8 mouse cellular contexts compared by ENCODE assay signal in genomic region chr2:181680716-181681117, GRCm38 (mm10). TPM values are rescaled to one million over a fixed set of nuclear protein-coding genes. Genes with fewer than 3 reads are reported as not detected.
DNase-seq lines count a peak whose midpoint lies in the region; ATAC-seq and TF ChIP-seq lines count a peak whose summit lies in the region.

No protein-coding gene starts in this region.

- no peaks in the 10 kb centered on the region for H3K9me3 ChIP-seq in embryonic facial prominence, embryonic 15.5 days (replicated peaks)
- no peaks in the 10 kb centered on the region for H3K9me3 ChIP-seq in neural tube, embryonic 13.5 days

- DNase-seq in layer of hippocampus, adult 2 months (ENCODE audit: low spot score in 2 of 2) = peak in 1 of 2 experiments; percentile 10
- DNase-seq in layer of hippocampus, adult 8-10 months (ENCODE audit: low spot score in 2 of 2) = no peak
- DNase-seq in MN1 (ENCODE audit: low spot score) = peak; percentile 65
- DNase-seq in kidney, postnatal 14 days = peak; percentile 21
- no peak for DNase-seq in gastrocnemius, postnatal 4 days (ENCODE audit: low spot score in 2 of 2)
- DNase-seq in layer of hippocampus, adult 9-11 months = no peak

- TF ChIP-seq CTCF in layer of hippocampus, adult 2 months (conservative IDR thresholded peaks at IDR 0.05) = no peak

- peak; percentile 40; the same call in 1 of the 2 replicates for ATAC-seq in embryonic facial prominence, embryonic 15.5 days (ENCODE audit: insufficient number of reproducible peaks, low FRiP score, low TSS enrichment, low read depth)
- ATAC-seq in neural tube, embryonic 13.5 days (ENCODE audit: low read depth) = peak; percentile 40

- WGBS in embryonic facial prominence, embryonic 15.5 days = 10% methylated on average over 7 of the region's 7 CpGs
- 19% methylated on average over 7 of the region's 7 CpGs for WGBS in neural tube, embryonic 13.5 days

- H3K4me1 ChIP-seq in embryonic facial prominence, embryonic 15.5 days = peaks cover 21% of the 10 kb centered on the region
- peaks cover 38% of the 10 kb centered on the region for H3K4me1 ChIP-seq in neural tube, embryonic 13.5 days (replicated peaks)

- no peaks in the 10 kb centered on the region for H3K27me3 ChIP-seq in embryonic facial prominence, embryonic 15.5 days
- H3K27me3 ChIP-seq in neural tube, embryonic 13.5 days = no peaks in the 10 kb centered on the region

- H3K36me3 ChIP-seq in embryonic facial prominence, embryonic 15.5 days = no peaks in the 10 kb centered on the region
- 0 out of 2 replicates have a peak, but pooled peaks cover 5% of the 10 kb centered on the region for H3K36me3 ChIP-seq in neural tube, embryonic 13.5 days

- H3K4me3 ChIP-seq in layer of hippocampus, adult 2 months = peak overlapping the region; percentile 93
- H3K4me3 ChIP-seq in embryonic facial prominence, embryonic 15.5 days (replicated peaks) = peak overlapping the region; percentile 74
- H3K4me3 ChIP-seq in neural tube, embryonic 13.5 days = peak overlapping the region; percentile 66

- peak overlapping the region; percentile 96 for H3K27ac ChIP-seq in layer of hippocampus, adult 2 months
- peak overlapping the region; percentile 48; the same call in 1 of the 2 replicates for H3K27ac ChIP-seq in embryonic facial prominence, embryonic 15.5 days (replicated peaks)
- peak overlapping the region; percentile 74 for H3K27ac ChIP-seq in neural tube, embryonic 13.5 days (replicated peaks)

- peak overlapping the region; percentile 80 for H3K9ac ChIP-seq in embryonic facial prominence, embryonic 15.5 days
- peak overlapping the region; percentile 92 for H3K9ac ChIP-seq in neural tube, embryonic 13.5 days

- peak overlapping the region; percentile 88 for H3K4me2 ChIP-seq in embryonic facial prominence, embryonic 15.5 days (replicated peaks)
- H3K4me2 ChIP-seq in neural tube, embryonic 13.5 days = peak overlapping the region; percentile 82

RNA-seq across cellular contexts. Expression of gene Tcea2, which starts 0.6 kb away (rescaled TPM):
- total RNA-seq in layer of hippocampus, adult 2 months (2021) = 10 to 100 TPM; 54.7 to 60.0 TPM
- total RNA-seq in layer of hippocampus, adult 8-10 months (2022) = 10 to 100 TPM; 53.6 to 71.8 (median 69.3) TPM
- polyA plus RNA-seq in embryonic facial prominence, embryonic 15.5 days (2015; fragmentation: Nextera tagmentation; extraction: Ambion mirVana) = 24.0 and 25.7 TPM in 2 replicates
- polyA plus RNA-seq in neural tube, embryonic 13.5 days (2015; fragmentation: Nextera tagmentation; extraction: Ambion mirVana) = 33.9 and 37.8 TPM in 2 replicates
- 1 to 10 TPM; 7.5 to 9.7 TPM for total RNA-seq in gastrocnemius, postnatal 4 days (2021)

RNA-seq across cellular contexts. Expression of gene Sox18, which starts 9.3 kb away (rescaled TPM):
- 10 to 100 TPM; 11.6 to 14.1 TPM for total RNA-seq in layer of hippocampus, adult 2 months (2021)
- total RNA-seq in layer of hippocampus, adult 8-10 months (2022) = 10 to 100 TPM in 3 of 4 experiments, 1 to 10 TPM in 1; 7.6 to 11.3 (median 10.9) TPM
- polyA plus RNA-seq in embryonic facial prominence, embryonic 15.5 days (2015; fragmentation: Nextera tagmentation; extraction: Ambion mirVana) = 65.1 and 75.3 TPM in 2 replicates
- 18.9 and 22.2 TPM in 2 replicates for polyA plus RNA-seq in neural tube, embryonic 13.5 days (2015; fragmentation: Nextera tagmentation; extraction: Ambion mirVana)
- total RNA-seq in gastrocnemius, postnatal 4 days (2021) = 10 to 100 TPM; 33.9 to 34.4 TPM

RNA-seq across cellular contexts. Expression of gene Rgs19, which starts 13.1 kb away (rescaled TPM):
- 10 to 100 TPM; 41.8 to 43.4 TPM for total RNA-seq in layer of hippocampus, adult 2 months (2021)
- 10 to 100 TPM; 39.6 to 51.5 (median 42.7) TPM for total RNA-seq in layer of hippocampus, adult 8-10 months (2022)
- 72.2 and 79.7 TPM in 2 replicates for polyA plus RNA-seq in embryonic facial prominence, embryonic 15.5 days (2015; fragmentation: Nextera tagmentation; extraction: Ambion mirVana)
- 42.7 and 49.2 TPM in 2 replicates for polyA plus RNA-seq in neural tube, embryonic 13.5 days (2015; fragmentation: Nextera tagmentation; extraction: Ambion mirVana)
- 10 to 100 TPM; 16.4 to 20.1 TPM for total RNA-seq in gastrocnemius, postnatal 4 days (2021)

RNA-seq across cellular contexts. Expression of gene Lkaaear1, which starts 17.5 kb away (rescaled TPM):
- total RNA-seq in layer of hippocampus, adult 2 months (2021) = not detected
- total RNA-seq in layer of hippocampus, adult 8-10 months (2022) = not detected
- polyA plus RNA-seq in embryonic facial prominence, embryonic 15.5 days (2015; fragmentation: Nextera tagmentation; extraction: Ambion mirVana) = not detected in 2 replicates
- polyA plus RNA-seq in neural tube, embryonic 13.5 days (2015; fragmentation: Nextera tagmentation; extraction: Ambion mirVana) = not detected in 2 replicates
- not detected for total RNA-seq in gastrocnemius, postnatal 4 days (2021)

RNA-seq across cellular contexts. Expression of gene Gm29797, which starts 23.9 kb away (rescaled TPM):
- 1 to 10 TPM in 1 of 2 experiments, under 1 TPM in 1; 0.83 to 1.4 TPM for total RNA-seq in layer of hippocampus, adult 2 months (2021)
- 1 to 10 TPM in 1 of 4 experiments, under 1 TPM in 2, not detected in 1; 0.61 to 1.8 (median 0.87) TPM for total RNA-seq in layer of hippocampus, adult 8-10 months (2022)
- polyA plus RNA-seq in embryonic facial prominence, embryonic 15.5 days (2015; fragmentation: Nextera tagmentation; extraction: Ambion mirVana) = 0.24 and 0.31 TPM in 2 replicates
- polyA plus RNA-seq in neural tube, embryonic 13.5 days (2015; fragmentation: Nextera tagmentation; extraction: Ambion mirVana) = not detected in 2 replicates
- under 1 TPM in 1 of 2 experiments, not detected in 1; 0.36 TPM for total RNA-seq in gastrocnemius, postnatal 4 days (2021)

Comparison
In these comparisons a context has a peak if more than half of its experiments do, and no peak if none do; other contexts are left out.
1. DNase-seq: peak in MN1 (single experiment) and kidney, postnatal 14 days (single experiment); none in layer of hippocampus, adult 8-10 months (0 of 2), gastrocnemius, postnatal 4 days (0 of 2) and layer of hippocampus, adult 9-11 months (single experiment).
2. RNA of gene Tcea2, which starts 0.6 kb away (total RNA-seq): 53.6 to 71.8 TPM in layer of hippocampus, adult 8-10 months and 54.7 to 60.0 TPM in layer of hippocampus, adult 2 months; 7.5 to 9.7 TPM in gastrocnemius, postnatal 4 days; every median in the first group is over 4 times any median in the second.
3. Peak in every context shown above with its lines, with median percentiles within 50 percentile points of each other: H3K27ac ChIP-seq and H3K4me3 ChIP-seq.